Mouse (Mus musculus): ENCODE measurements at regions not wholly inside any gene's neighbourhood (a gene's known extent, or its start where the extent isn't known, plus 50 kb on each side); places are given as distances from the start of the nearest gene placed in this dataset.
A peak's percentile ranks its signal among the peaks of the same experiment; 100 is the strongest.

GRCm38 (mm10) chrX:140164859-140165258 is 102.2 kb downstream of the Pih1h3b start:
- DNase-seq = no peak

- DNase-seq = no peak
These were observed 103.3 kb downstream of the Pih1h3b start for GRCm38 (mm10) chrX:140165966-140166365.

- no peak for DNase-seq
These were observed 117.2 kb downstream of the Pih1h3b start for GRCm38 (mm10) chrX:140179850-140180249.

DNA sequence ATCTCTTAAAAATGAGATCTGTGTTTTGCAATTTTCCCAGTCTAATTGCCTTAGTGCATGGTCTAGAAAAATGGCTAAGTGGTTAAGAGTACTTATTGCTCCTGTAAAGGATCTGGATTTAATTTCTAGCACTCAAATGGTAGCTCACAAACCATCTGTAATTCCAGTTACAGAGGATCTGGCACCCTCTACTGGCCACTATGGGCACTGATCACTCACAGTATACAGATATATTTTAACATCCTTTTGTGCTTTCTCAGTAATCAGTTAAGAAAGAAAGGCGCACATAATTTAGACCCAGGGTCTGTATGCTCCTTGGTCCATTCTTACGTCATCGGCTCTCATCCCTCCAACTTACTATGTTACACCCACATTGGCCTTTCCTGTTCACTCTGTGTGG is 120.3 kb downstream of the Pih1h3b start:
- DNase-seq = peak; percentile 16

DNA sequence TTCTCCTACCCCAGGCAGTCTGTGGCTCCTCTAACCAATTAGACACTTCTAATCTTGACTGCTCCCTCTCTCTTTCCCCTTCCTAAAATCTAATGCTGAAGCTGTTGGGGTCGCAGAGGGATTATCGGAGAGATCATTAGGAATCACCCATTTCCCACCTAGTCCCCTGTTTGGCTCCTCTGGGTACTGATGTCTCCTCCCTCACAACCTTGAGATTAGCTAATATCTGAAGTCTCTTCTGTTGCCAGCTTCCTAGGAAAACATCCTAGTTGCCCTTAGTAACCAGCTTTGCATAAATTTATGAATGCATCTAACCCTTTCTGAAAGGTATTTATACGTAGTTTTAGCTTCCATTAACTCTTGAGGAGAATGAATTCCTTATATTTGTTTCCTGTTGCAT is 138.4 kb upstream of the Frmpd3 start:
- DNase-seq = no peak

DNA sequence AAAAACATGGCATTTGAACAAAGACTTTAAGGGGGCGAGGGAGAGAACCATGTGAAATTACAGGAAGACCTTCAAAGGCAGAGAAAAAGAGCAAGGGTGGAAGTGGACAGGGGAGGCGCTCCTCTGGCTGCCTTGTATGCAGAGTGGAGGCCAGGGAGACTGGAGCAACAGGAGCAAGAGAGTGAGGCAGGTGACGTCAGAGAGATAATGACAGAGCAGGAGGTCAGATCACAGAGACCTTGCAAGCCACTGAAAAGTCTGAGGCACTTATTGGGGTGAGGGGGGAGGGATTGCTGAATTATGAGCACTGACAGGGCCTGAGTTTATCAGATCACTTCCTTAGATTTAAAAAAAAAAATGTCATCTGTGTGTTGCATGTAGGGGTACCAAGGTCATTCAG is 133.3 kb upstream of the Frmpd3 start:
- DNase-seq = no peak

DNA sequence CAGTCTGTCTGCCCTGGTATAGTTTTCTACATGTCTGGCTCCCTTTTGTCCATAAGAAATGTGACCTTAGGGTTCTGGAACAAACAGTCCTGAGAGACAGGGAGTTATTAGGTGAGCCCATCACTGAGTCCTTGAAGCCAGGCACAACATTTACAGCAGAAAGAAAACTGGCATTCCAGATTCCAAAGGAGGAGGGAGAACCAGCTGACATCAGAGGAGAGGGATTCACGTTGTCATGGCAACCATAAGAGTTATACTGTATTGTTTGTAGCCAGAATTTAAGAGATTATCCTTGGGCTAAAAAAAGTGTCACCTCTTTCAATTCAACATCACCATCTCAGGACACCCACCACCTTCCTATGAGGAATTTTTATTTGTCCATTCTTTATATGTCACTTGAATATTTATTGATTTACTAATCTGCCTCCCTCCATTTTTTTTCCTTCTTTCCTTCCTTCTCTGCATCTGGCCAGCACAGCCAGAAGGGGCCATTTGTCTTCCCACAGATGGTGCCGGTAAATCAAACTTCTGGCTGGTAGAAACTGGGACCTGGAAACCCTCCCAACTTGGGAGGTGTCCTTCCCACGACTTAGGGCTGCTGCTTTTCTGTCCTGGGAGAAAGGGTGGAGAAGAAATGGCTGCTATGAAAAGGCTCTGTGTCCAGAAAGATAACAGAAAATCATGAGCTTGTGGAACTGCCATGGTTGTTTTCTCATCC is 129.3 kb upstream of the Frmpd3 start:
- no peak for DNase-seq

DNA sequence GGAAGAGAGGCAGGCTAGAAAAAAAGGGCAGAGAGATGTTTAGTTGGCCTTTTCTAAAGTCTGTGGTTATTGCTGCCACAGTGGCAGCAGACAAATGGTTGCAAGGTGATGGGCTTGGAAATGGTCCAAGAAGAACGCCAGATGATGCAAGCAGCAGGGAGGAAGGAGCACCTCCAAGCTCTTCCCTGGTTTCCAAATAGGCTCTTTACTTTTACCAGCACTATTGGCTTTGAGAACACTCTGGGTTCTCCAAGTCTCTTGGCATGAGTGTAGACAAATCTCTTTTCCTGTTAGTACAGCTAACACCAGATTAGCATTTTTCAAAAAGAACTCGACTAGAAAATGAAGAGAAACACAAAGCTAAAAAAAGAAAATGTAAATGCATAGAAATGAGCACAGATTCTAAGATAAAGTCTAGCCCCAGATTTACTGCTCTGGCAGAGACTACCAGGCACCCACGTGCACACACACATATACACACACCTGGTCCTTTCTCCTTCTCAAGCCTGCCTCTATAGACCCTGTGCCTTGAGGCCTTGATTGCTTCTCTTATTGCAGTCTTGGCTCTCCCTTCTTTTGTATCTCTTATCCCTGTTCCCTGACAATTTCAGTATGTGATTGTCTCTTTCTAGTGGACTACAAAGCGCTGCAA is 127.7 kb upstream of the Frmpd3 start:
- DNase-seq = no peak

DNA sequence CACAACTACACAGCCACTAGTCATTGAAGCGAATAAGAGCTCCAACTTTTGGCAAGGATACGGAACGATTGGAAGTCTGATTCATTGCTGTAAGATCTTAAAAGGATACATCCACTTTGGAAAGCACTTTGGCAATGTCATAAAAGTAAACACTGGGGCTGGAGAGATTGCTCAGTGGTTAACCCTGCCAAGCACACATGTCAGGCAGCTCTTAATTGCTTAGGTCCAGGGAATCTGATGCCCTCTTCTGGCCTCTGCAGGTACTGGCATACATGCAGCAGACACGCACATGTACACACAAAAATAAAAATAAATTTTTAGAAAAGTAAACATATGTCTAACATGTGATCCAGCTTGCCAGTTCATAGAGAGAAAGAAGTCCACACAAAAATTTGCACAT is 86.3 kb upstream of the Frmpd3 start:
- no peak for DNase-seq

- no peak for DNase-seq
These were observed 72.2 kb upstream of the Frmpd3 start for GRCm38 (mm10) chrX:140269742-140270457.

DNA sequence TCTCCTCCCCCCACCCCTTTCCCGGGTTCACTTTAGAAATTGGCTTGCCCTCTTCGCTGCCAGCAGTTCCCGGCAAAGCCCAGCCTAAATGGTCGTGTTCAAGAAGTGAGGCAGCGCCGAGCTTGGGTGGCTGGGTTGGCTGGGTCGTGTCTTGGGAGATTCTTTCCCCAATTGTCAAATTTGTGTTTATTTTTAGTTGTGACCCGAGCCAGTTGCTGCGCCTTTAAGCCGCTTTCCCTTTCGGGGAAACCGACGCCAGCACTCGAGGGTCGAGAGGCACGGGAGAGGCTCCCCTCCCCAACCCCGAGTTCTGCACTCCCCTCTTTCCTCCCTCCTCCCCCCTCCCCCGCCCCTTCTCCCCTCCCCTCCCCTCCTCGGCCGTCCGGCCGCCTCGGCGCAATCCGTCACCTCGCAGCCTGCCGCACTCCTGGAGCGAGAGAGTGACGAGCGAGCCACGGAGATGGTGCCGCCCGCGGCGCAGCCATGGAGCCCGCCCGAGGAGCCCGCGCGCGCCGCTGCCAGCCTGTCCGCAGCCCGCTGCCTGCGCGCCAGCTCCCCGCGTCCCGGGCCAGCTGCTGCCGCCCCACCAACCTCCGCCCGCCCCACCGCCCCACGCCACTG is 64.6 kb upstream of the Frmpd3 start:
- no peak for DNase-seq

- no peak for DNase-seq
These were observed 63.9 kb upstream of the Frmpd3 start for GRCm38 (mm10) chrX:140277978-140278729.

DNA sequence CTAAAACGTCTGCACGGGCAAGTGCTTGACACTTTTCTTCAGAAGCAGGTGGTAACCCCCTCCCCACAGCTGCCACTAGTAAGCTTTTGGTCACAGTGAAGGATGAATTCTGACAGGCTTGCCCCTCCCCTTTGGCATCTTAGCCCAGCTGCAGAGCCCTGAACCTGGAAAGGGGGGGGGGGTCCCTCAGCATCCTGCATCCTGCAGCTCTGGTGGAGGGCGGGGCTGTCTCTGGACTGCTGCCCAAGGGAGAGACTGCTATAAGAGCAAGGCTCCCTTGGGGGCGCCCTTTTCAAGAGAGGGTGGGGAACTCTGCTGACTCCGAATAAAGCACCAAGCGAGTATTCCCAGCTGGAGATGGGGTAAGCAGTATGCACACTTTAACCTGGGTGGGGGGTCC is 62.8 kb upstream of the Frmpd3 start:
- no peak for DNase-seq

DNA sequence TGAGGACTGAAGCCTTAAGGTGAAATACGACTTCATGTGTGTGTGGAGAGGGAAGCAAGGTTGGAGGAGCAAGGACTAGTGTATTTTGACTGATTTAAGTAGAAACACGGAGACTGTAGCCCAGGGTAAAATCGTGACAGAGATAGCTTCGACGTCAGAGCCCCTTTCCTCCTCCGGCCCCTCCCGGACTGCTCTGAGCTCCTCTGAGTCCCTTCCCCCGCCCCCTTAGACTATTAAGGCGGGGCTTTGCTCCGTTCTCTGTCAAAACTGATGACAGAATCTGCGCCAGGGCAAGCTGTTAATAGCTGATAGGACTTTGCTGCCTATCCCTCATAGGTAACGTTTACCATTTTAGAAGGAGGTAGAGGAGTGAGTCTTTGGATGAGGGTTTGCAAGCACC is 62.0 kb upstream of the Frmpd3 start:
- no peak for DNase-seq
